Comparison of ENCODE assay signal across 31 mouse cellular contexts in genomic region chr1:144247382-144247781, GRCm38 (mm10). TPM values are rescaled to one million over a fixed set of nuclear protein-coding genes. Genes with fewer than 3 reads are reported as not detected.
DNase-seq lines count a peak whose midpoint lies in the region; ATAC-seq and TF ChIP-seq lines count a peak whose summit lies in the region.
"Had no signal": no experiment of that assay in that cellular context is flagged by ENCODE, and none has a peak within 500 bp of the region (broad histone marks: within the 10 kb centered on the region; RNA-seq: fewer than 3 reads in every experiment).

No protein-coding gene starts in this region.

- no peak for TF ChIP-seq CTCF in spleen, adult 2 months (IDR thresholded peaks at IDR 0.05; ENCODE audit: extremely low read depth, insufficient read depth, insufficient read length, insufficient replicate concordance)
- TF ChIP-seq CTCF in Patski (IDR thresholded peaks at IDR 0.05): peak; percentile 11

- no peak overlapping the region for H3K27ac ChIP-seq in spleen, adult 2 months (ENCODE audit: insufficient read depth, low read length)
- H3K27ac ChIP-seq in forebrain, embryonic 10.5 days: no peak overlapping the region
- H3K27ac ChIP-seq: forebrain, embryonic 12.5 days; heart, adult 2 months; hindbrain, embryonic 14.5 days; kidney, embryonic 15.5 days; left cerebral cortex, adult 2 months; limb, embryonic 12.5 days; midbrain, embryonic 15.5 days had no signal

- no peak for DNase-seq in spleen, adult 2 months (ENCODE audit: low read depth in 1 of 2, low spot score in 2 of 2)
- DNase-seq in spleen, adult 12 weeks (ENCODE audit: low spot score): no peak
- DNase-seq in Patski (ENCODE audit: low read depth, low spot score): no peak
- DNase-seq in natural killer cell, adult 2 months (ENCODE audit: low spot score in 2 of 2): peak; percentile 4 to 11
- no peak for DNase-seq in forebrain, embryonic 10.5 days (ENCODE audit: extremely low spot score, low spot score)
- DNase-seq in testis, postnatal 14 days (ENCODE audit: low spot score): no peak
- no peak for DNase-seq in right cerebral cortex, postnatal 25 days
- DNase-seq: adrenal gland, adult 2 months; adrenal gland, postnatal 36 days; cerebellum, adult 2 months; cerebellum, postnatal 14 days; forebrain, postnatal 0 days; heart, adult 2 months; heart, postnatal 4 days; kidney, adult 18-20 months; kidney, postnatal 25 days; lung, postnatal 36 days; right cerebral cortex, adult 18-20 months; right cerebral cortex, postnatal 4 days; thymus, adult 18-20 months; thymus, postnatal 25 days had no signal

- CTCF ChIA-PET in Patski (lab: Charles Lee): no interaction called here

- no peaks in the 10 kb centered on the region; the same call in 1 of the 2 replicates for H3K36me3 ChIP-seq in spleen, adult 2 months (ENCODE audit: control insufficient read depth, insufficient read depth, low read length)
- no peaks in the 10 kb centered on the region for H3K36me3 ChIP-seq in forebrain, embryonic 10.5 days (replicated peaks)
- H3K36me3 ChIP-seq: forebrain, embryonic 12.5 days; heart, embryonic 12.5 days; kidney, embryonic 15.5 days; limb, embryonic 12.5 days; midbrain, embryonic 15.5 days had no signal

- WGBS in spleen, adult 2 months: 72% methylated on average over 1 of the region's 1 CpGs
- 100% methylated on average over 1 of the region's 1 CpGs for WGBS in forebrain, embryonic 10.5 days

- in situ Hi-C loops in Patski (cut with MboI; ENCODE audit: low pct_unique_long_range_greater_than_20kb): loop anchor here (10.0 kb wide), 2 partner anchors 127 to 443 kb away; no protein-coding TSS in a partner anchor

- POLR2A ChIA-PET in Patski (lab: Charles Lee): no interaction called here

- ATAC-seq in Patski: no peak
- ATAC-seq: forebrain, postnatal 0 days; midbrain, embryonic 15.5 days had no signal

- no peak for TF ChIP-seq POLR2A in spleen, adult 2 months (IDR thresholded peaks at IDR 0.05; ENCODE audit: low read depth, low read length)

- no peaks in the 10 kb centered on the region for H3K27me3 ChIP-seq in spleen, adult 2 months (ENCODE audit: control insufficient read depth, insufficient read depth, low read length)
- H3K27me3 ChIP-seq in Patski: peaks cover 9% of the 10 kb centered on the region
- H3K27me3 ChIP-seq in forebrain, embryonic 10.5 days (ENCODE audit: poor library complexity, severe bottlenecking): no peaks in the 10 kb centered on the region
- H3K27me3 ChIP-seq: forebrain, embryonic 12.5 days; heart, embryonic 12.5 days; kidney, embryonic 15.5 days; limb, embryonic 12.5 days; midbrain, embryonic 15.5 days had no signal

- H3K9me3 ChIP-seq in forebrain, embryonic 10.5 days: no peaks in the 10 kb centered on the region
- H3K9me3 ChIP-seq: forebrain, embryonic 12.5 days; heart, embryonic 12.5 days; kidney, embryonic 15.5 days; limb, embryonic 12.5 days; midbrain, embryonic 15.5 days had no signal

- H3K4me1 ChIP-seq in spleen, adult 2 months (ENCODE audit: control insufficient read depth, insufficient read depth, insufficient read length): no peaks in the 10 kb centered on the region
- H3K4me1 ChIP-seq in forebrain, embryonic 10.5 days: no peaks in the 10 kb centered on the region
- H3K4me1 ChIP-seq: forebrain, embryonic 12.5 days; heart, embryonic 12.5 days; kidney, embryonic 15.5 days; limb, embryonic 12.5 days; midbrain, embryonic 15.5 days had no signal

- peak overlapping the region; percentile 18; the same call in 1 of the 2 replicates for H3K4me3 ChIP-seq in spleen, adult 2 months (ENCODE audit: extremely low read depth, insufficient read depth, insufficient read length)
- H3K4me3 ChIP-seq in forebrain, embryonic 10.5 days: no peak overlapping the region
- H3K4me3 ChIP-seq: erythroblast, embryonic 14.5 days; forebrain, embryonic 12.5 days; heart, adult 2 months; heart, embryonic 12.5 days; kidney, embryonic 15.5 days; left cerebral cortex, adult 2 months; limb, embryonic 12.5 days; midbrain, embryonic 15.5 days had no signal

RNA-seq across cellular contexts. Expression of gene Rgs1, which starts 1.7 kb away (rescaled TPM):
- 1.1 and 1.4 TPM in 2 replicates for polyA plus RNA-seq in spleen, adult 2 months (2012; rRNA removed)
- not detected for polyA plus RNA-seq in Patski (2021)
- polyA plus RNA-seq in forebrain, embryonic 10.5 days (2016; fragmentation: Nextera tagmentation; extraction: Ambion mirVana): not detected in 2 replicates
- polyA plus RNA-seq: adrenal gland, adult 2 months; cerebellum, adult 2 months; forebrain, embryonic 12.5 days; forebrain, postnatal 0 days; heart, adult 2 months; hindbrain, embryonic 14.5 days; intestine, embryonic 14.5 days; kidney, embryonic 15.5 days; limb, embryonic 12.5 days; midbrain, embryonic 15.5 days; neural tube, embryonic 11.5 days had no signal

Comparison
In these comparisons a context has a peak if more than half of its experiments do, and no peak if none do; other contexts are left out.
1. DNase-seq: peak in natural killer cell, adult 2 months (2 of 2); none in spleen, adult 2 months (0 of 2), spleen, adult 12 weeks (single experiment), Patski (single experiment), forebrain, embryonic 10.5 days (single experiment), testis, postnatal 14 days (single experiment) and right cerebral cortex, postnatal 25 days (single experiment).